Comparison of ENCODE assay signal across 23 mouse cellular contexts in the genomic region with DNA sequence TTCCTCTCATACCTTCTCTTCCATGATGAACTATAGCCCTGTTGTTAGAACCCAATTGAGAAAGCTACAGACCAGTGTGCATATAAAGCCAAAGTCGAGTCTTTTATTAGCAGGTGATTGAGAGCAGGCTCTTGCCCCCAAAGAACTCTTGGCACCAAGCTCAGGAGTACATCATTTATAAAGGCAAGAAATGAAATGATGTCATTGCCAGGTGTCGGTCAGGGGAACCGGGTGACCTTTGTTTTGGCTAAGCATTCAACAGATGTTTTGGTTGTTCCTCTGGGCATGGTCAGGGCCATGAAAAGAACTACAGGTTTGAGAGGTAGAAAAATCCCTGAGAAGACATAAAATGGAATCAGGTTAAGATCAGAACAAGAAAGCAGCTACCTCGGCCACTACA.
A peak's percentile ranks its signal among the peaks of the same experiment; 100 is the strongest.
DNase-seq lines count a peak whose midpoint lies in the region; ATAC-seq and TF ChIP-seq lines count a peak whose summit lies in the region.
"Had no signal": no experiment of that assay in that cellular context is flagged by ENCODE, and none has a peak within 500 bp of the region (broad histone marks: within the 10 kb centered on the region; RNA-seq: fewer than 3 reads in every experiment).

No protein-coding gene starts in this region.

- no peak overlapping the region for H3K27ac ChIP-seq in heart, embryonic 10.5 days
- no peak overlapping the region for H3K27ac ChIP-seq in heart, embryonic 12.5 days (ENCODE audit: poor library complexity, severe bottlenecking)
- H3K27ac ChIP-seq in limb, embryonic 14.5 days (replicated peaks; ENCODE audit: low read depth, low read length), result no peak overlapping the region
- no peak overlapping the region for H3K27ac ChIP-seq in limb, embryonic 10.5 days
- H3K27ac ChIP-seq in brown adipose tissue, adult 24 weeks (replicated peaks; ENCODE audit: low read depth, low read length), result peak overlapping the region; percentile 71
- no peak overlapping the region for H3K27ac ChIP-seq in intestine, embryonic 16.5 days (ENCODE audit: low read length)

- no peaks in the 10 kb centered on the region for H3K36me3 ChIP-seq in heart, embryonic 10.5 days
- H3K36me3 ChIP-seq in heart, embryonic 12.5 days, result no peaks in the 10 kb centered on the region
- H3K36me3 ChIP-seq in limb, embryonic 14.5 days (ENCODE audit: control insufficient read depth, insufficient read depth, low read length), result no peaks in the 10 kb centered on the region
- H3K36me3 ChIP-seq in limb, embryonic 10.5 days, result no peaks in the 10 kb centered on the region
- no peaks in the 10 kb centered on the region for H3K36me3 ChIP-seq in intestine, embryonic 16.5 days (ENCODE audit: control insufficient read depth, insufficient read depth, low read length)
- H3K36me3 ChIP-seq: G1E had no signal

- 87% methylated on average over 4 of the region's 4 CpGs for WGBS in heart, embryonic 10.5 days
- WGBS in heart, embryonic 12.5 days, result 76% methylated on average over 4 of the region's 4 CpGs
- WGBS in limb, embryonic 14.5 days, result 54% methylated on average over 4 of the region's 4 CpGs
- 89% methylated on average over 4 of the region's 4 CpGs for WGBS in limb, embryonic 10.5 days
- 75% methylated on average over 4 of the region's 4 CpGs for WGBS in intestine, embryonic 16.5 days

- no peaks in the 10 kb centered on the region for H3K9me3 ChIP-seq in heart, embryonic 10.5 days
- H3K9me3 ChIP-seq in heart, embryonic 12.5 days (replicated peaks), result no peaks in the 10 kb centered on the region
- no peaks in the 10 kb centered on the region for H3K9me3 ChIP-seq in limb, embryonic 14.5 days (ENCODE audit: control insufficient read depth, low read length)
- H3K9me3 ChIP-seq in limb, embryonic 10.5 days (replicated peaks), result no peaks in the 10 kb centered on the region
- H3K9me3 ChIP-seq in intestine, embryonic 16.5 days (ENCODE audit: control insufficient read depth, low read length), result no peaks in the 10 kb centered on the region
- H3K9me3 ChIP-seq: G1E had no signal

- no peaks in the 10 kb centered on the region for H3K27me3 ChIP-seq in heart, embryonic 10.5 days (ENCODE audit: insufficient read depth, poor library complexity, severe bottlenecking)
- no peaks in the 10 kb centered on the region for H3K27me3 ChIP-seq in heart, embryonic 12.5 days (replicated peaks)
- no peaks in the 10 kb centered on the region for H3K27me3 ChIP-seq in limb, embryonic 14.5 days (ENCODE audit: control insufficient read depth, insufficient read depth, low read length)
- no peaks in the 10 kb centered on the region for H3K27me3 ChIP-seq in limb, embryonic 10.5 days (ENCODE audit: low read depth, poor library complexity, severe bottlenecking)
- no peaks in the 10 kb centered on the region for H3K27me3 ChIP-seq in intestine, embryonic 16.5 days (replicated peaks; ENCODE audit: control insufficient read depth, insufficient read depth, low read length)
- H3K27me3 ChIP-seq: CH12.LX had no signal

- TF ChIP-seq POLR2A in limb, embryonic 14.5 days (IDR thresholded peaks at IDR 0.05; ENCODE audit: borderline replicate concordance, extremely low read depth, insufficient read depth, insufficient read length), result no peak

- H3K4me2 ChIP-seq in heart, embryonic 12.5 days, result no peak overlapping the region
- no peak overlapping the region for H3K4me2 ChIP-seq in limb, embryonic 14.5 days (replicated peaks; ENCODE audit: low read depth, low read length, severe bottlenecking)
- H3K4me2 ChIP-seq in intestine, embryonic 16.5 days (ENCODE audit: low read depth, low read length), result no peak overlapping the region

- no peak overlapping the region for H3K4me3 ChIP-seq in heart, embryonic 10.5 days
- no peak overlapping the region for H3K4me3 ChIP-seq in heart, embryonic 12.5 days
- no peak overlapping the region for H3K4me3 ChIP-seq in limb, embryonic 14.5 days (replicated peaks; ENCODE audit: low read length)
- H3K4me3 ChIP-seq in limb, embryonic 10.5 days, result no peak overlapping the region
- H3K4me3 ChIP-seq in brown adipose tissue, adult 24 weeks (ENCODE audit: insufficient read depth, low read depth, low read length), result no peak overlapping the region
- H3K4me3 ChIP-seq in intestine, embryonic 16.5 days (ENCODE audit: low read length), result no peak overlapping the region

- peak; percentile 88 for DNase-seq in heart, adult 11 months
- DNase-seq in heart, embryonic 10.5 days (ENCODE audit: low spot score), result no peak
- peak; percentile 36 for DNase-seq in heart, adult 8-10 months (ENCODE audit: low spot score)
- peak; percentile 13 for DNase-seq in limb, embryonic 14.5 days (ENCODE audit: low spot score)
- no peak for DNase-seq in limb, embryonic 10.5 days (ENCODE audit: low spot score)
- DNase-seq: adrenal gland, adult 2 months; adrenal gland, adult 8-10 months; adrenal gland, postnatal 10 days; adrenal gland, postnatal 14 days; adrenal gland, postnatal 25 days; adrenal gland, postnatal 36 days; B cell, adult 2 months; cerebellum, adult 11 months; cerebellum, adult 11-12 months; cerebellum, adult 18-20 months had no signal

- H3K9ac ChIP-seq in heart, embryonic 12.5 days, result no peak overlapping the region
- H3K9ac ChIP-seq in limb, embryonic 14.5 days (ENCODE audit: low read depth, low read length, severe bottlenecking), result no peak overlapping the region
- no peak overlapping the region for H3K9ac ChIP-seq in intestine, embryonic 16.5 days (ENCODE audit: low read depth, low read length)

- no peaks in the 10 kb centered on the region for H3K4me1 ChIP-seq in heart, embryonic 10.5 days
- H3K4me1 ChIP-seq in heart, embryonic 12.5 days (replicated peaks), result no peaks in the 10 kb centered on the region
- H3K4me1 ChIP-seq in limb, embryonic 14.5 days (ENCODE audit: control insufficient read depth, insufficient read depth, low read length), result no peaks in the 10 kb centered on the region
- no peaks in the 10 kb centered on the region for H3K4me1 ChIP-seq in limb, embryonic 10.5 days
- H3K4me1 ChIP-seq in brown adipose tissue, adult 24 weeks (ENCODE audit: control insufficient read depth, insufficient read depth, insufficient read length, low read length), result no peaks in the 10 kb centered on the region
- H3K4me1 ChIP-seq in intestine, embryonic 16.5 days (ENCODE audit: control insufficient read depth, insufficient read depth, low read length), result no peaks in the 10 kb centered on the region

- no peak for ATAC-seq in heart, embryonic 12.5 days (ENCODE audit: insufficient number of reproducible peaks, low FRiP score)
- peak; percentile 57; the same call in 1 of the 2 replicates for ATAC-seq in limb, embryonic 14.5 days (ENCODE audit: low FRiP score, low read depth)
- no peak for ATAC-seq in intestine, embryonic 16.5 days
- ATAC-seq: activated CD4-positive, CD25-positive, alpha-beta regulatory T cell, adult 4 months; CD4-positive, CD25-positive, alpha-beta regulatory T cell, adult 4 months; Patski had no signal

Comparison
In these comparisons a context has a peak if more than half of its experiments do, and no peak if none do; other contexts are left out.
1. DNase-seq: peak in heart, adult 11 months (single experiment), heart, adult 8-10 months (single experiment) and limb, embryonic 14.5 days (single experiment); none in heart, embryonic 10.5 days (single experiment) and limb, embryonic 10.5 days (single experiment).